Mouse (Mus musculus) liver, adult 2 months (tissue): ENCODE results near the gene Mrps18b. TPM values are rescaled to one million over a fixed set of nuclear protein-coding genes. Genes with fewer than 3 reads are reported as not detected.
A peak's percentile ranks its signal among the peaks of the same experiment; 100 is the strongest.

Experiments
- DNase-seq: peaks from one replicate; pipeline ENCODE4 v3.0.0-alpha.2; 2011; ENCODE audit warnings: low read depth, low spot score; ENCODE audit errors: extremely low read depth
- H3K27ac ChIP-seq: fragments of 200-500 bp; replicated peaks from 2 replicates; pipeline ENCODE4 v1.5.1; 2012; ENCODE audit warnings: low read depth, mild to moderate bottlenecking, control low read depth, inconsistent platforms, low read length; ENCODE audit not compliant: insufficient read depth
- H3K27me3 ChIP-seq: fragments of 200-500 bp; 2 replicates; pipeline ENCODE4 v1.6.1; 2012; ENCODE audit warnings: mild to moderate bottlenecking, moderate library complexity, low read length, inconsistent platforms; ENCODE audit not compliant: control insufficient read depth, insufficient read depth
- H3K36me3 ChIP-seq: fragments of 200-500 bp; 2 replicates; pipeline ENCODE4 v1.6.1; 2012; ENCODE audit warnings: low read length, inconsistent platforms; ENCODE audit not compliant: control insufficient read depth, insufficient read depth
- H3K4me1 ChIP-seq: fragments of 200-500 bp; 2 replicates; pipeline ENCODE4 v1.6.1; 2011; ENCODE audit warnings: low read length; ENCODE audit not compliant: control insufficient read depth, insufficient read depth
- H3K4me3 ChIP-seq: fragments of 200-500 bp; 2 replicates; pipeline ENCODE4 v1.5.1; 2011; ENCODE audit warnings: low read depth, mild to moderate bottlenecking, control low read depth, low read length, moderate library complexity; ENCODE audit not compliant: insufficient read depth
- H3K79me2 ChIP-seq: fragments of 200-500 bp; 2 replicates; pipeline ENCODE4 v1.6.1; 2012; ENCODE audit warnings: inconsistent platforms, mild to moderate bottlenecking, low read length, moderate library complexity; ENCODE audit not compliant: control insufficient read depth, insufficient read depth
- H3K9ac ChIP-seq: fragments of 200-500 bp; 2 replicates; pipeline ENCODE4 v1.6.1; 2012; ENCODE audit warnings: low read depth, mild to moderate bottlenecking, control low read depth, inconsistent platforms, low read length
- CTCF ChIP-seq: fragments of 200-500 bp; IDR thresholded peaks from 2 replicates; pipeline ENCODE4 v1.5.1; 2011; ENCODE audit warnings: low read depth, low read length, control low read depth
- POLR2A ChIP-seq: fragments of 200-500 bp; IDR thresholded peaks from 2 replicates; pipeline ENCODE4 v1.6.1; 2011; ENCODE audit warnings: low read length, control low read depth; ENCODE audit not compliant: insufficient read depth; ENCODE audit errors: extremely low read depth
- WGBS: fragments of 180-500 bp; shearing (Covaris S2); methylation state at CpG from one replicate; pipeline ENCODE4 v1.1.7; 2018; 5-methylcytosine and 5-hydroxymethylcytosine counted together
- polyA plus RNA-seq: library from polyadenylated mRNA; depleted of rRNA; stranded (reverse); fragments of >200 nt; gene quantifications from 2 replicates; pipeline ENCODE4 v1.2.3, GENCODE M21; 2012
- total RNA-seq: library from RNA; depleted of rRNA; stranded (reverse); fragments of >200 nt; gene quantifications from 2 replicates; pipeline ENCODE4 v1.2.3, GENCODE M21; 2014

Mrps18b gene
- total and polyA plus RNA-seq, 2 experiments, result 41.1 to 106 TPM

DNA sequence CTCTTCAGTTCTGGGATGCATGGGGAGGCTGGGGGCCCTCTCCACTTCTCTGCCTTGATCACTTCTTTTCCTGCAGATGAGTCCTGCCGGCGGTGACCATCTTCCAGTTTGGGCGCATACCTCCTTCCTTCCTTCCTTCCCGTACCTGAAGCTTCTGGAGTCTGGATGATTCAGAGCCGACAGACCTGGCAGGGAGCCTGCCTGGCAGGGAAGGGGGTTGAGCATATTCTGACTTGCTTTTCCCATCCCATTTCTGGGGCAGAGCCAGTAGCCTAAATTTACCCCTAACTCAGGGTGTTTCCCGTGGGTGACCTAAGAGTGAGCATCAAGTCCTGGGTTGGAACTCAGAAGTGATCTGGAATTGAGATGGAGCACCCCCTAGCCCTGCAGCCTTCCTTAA, 41.5 kb downstream of the Mrps18b start:
- no peaks in the 10 kb centered on the region for H3K36me3 ChIP-seq
- 0 out of 2 replicates have a peak, but pooled peaks cover under 1% of the 10 kb centered on the region for H3K79me2 ChIP-seq
- no peaks in the 10 kb centered on the region for H3K27me3 ChIP-seq
- no peak overlapping the region for H3K4me3 ChIP-seq
- DNase-seq, result no peak
- peaks cover 5% of the 10 kb centered on the region for H3K4me1 ChIP-seq
- WGBS, result 73% methylated on average over 6 of the region's 6 CpGs
- TF ChIP-seq CTCF (no peak), POLR2A (no peak)
- H3K27ac ChIP-seq, result no peak overlapping the region
- H3K9ac ChIP-seq, result no peak overlapping the region

DNA sequence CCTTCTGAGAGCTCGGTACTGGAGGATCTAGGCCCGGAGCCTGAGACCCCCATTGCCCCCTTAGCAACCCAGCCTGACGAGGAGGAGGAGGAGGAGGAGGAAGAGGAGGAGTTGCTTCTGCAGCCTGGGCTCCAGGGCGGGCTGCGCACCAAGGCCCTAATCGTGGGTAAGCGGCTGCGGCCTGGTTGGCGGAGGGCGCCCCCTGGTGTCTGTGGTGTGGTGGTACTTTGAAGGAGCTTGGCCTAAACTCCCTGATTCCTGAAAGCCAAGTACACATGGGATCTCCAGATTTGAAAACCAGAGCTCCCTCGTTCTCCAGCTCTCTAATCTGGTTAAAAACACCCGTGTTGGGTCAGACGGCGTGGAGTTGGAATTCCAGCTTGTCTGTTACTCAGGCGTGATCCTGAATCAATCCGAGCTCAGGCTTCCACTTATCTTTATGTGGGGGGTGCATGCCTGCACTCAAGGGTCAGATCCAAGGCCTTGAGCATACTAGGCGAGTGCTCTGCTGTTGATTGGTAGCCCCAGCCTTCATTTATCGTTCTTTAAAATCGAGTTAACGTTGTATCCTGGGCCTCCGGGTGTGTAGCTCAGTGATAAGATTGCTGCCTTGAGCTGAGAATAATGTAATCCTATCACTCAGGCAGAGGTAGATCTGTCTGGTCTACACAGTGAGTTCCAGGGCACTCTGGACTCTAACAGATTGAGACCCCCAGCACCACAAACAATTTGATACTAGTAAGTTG, 42.2 kb downstream of the Mrps18b start:
- no peaks in the 10 kb centered on the region for H3K36me3 ChIP-seq
- WGBS, result 24% methylated on average over 21 of the region's 21 CpGs
- H3K27me3 ChIP-seq, result no peaks in the 10 kb centered on the region
- no peak overlapping the region for H3K9ac ChIP-seq
- H3K4me1 ChIP-seq, result peaks cover 5% of the 10 kb centered on the region
- peak; percentile 50 for DNase-seq
- H3K27ac ChIP-seq, result no peak overlapping the region
- H3K79me2 ChIP-seq, result no peaks in the 10 kb centered on the region
- no peak overlapping the region for H3K4me3 ChIP-seq
- peak; percentile 94 for TF ChIP-seq CTCF
- no peak for TF ChIP-seq POLR2A

DNA sequence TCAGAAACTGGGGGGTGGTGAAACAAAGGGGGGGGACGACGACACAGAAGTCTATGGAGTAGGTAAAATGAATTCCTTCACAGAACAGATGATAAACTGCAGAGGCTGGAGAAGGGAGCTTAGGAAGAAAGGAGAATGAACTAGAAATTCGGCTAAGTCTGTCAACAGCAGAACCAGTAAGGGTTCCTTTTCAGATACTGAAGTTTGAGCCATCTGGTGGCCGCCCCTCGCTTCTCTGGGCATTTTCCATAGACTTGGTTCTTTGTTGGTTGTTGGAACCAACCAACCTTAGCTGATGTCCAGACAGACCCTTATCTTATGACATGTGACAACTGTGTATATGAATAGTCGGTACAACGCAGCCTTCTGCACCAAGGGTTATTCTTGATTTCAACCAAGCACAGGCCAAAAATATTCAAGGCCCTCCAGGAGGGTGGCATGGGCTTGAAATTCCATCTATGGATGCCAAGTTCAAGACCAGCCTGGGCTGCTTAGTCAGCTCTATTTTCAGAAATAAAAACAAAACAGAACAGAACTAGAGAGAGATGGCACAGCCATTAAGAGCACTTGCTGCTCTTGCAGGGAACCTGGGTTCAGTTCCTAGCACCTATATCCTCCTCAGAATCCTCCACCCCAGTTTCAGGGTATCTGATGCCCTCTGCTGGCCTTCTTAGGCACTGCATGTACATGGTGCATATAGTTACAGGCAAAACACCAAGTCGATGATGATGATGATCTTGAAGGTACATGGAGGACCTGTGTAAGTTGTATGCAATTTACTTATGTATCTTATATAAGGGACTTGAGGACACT, 45.1 kb downstream of the Mrps18b start:
- no peak overlapping the region for H3K4me3 ChIP-seq
- H3K27ac ChIP-seq, result peak overlapping the region; percentile 79
- DNase-seq, result no peak
- no peaks in the 10 kb centered on the region for H3K79me2 ChIP-seq
- no peaks in the 10 kb centered on the region for H3K36me3 ChIP-seq
- no peaks in the 10 kb centered on the region; the same call in 1 of the 2 replicates for H3K27me3 ChIP-seq
- H3K4me1 ChIP-seq, result peaks cover 5% of the 10 kb centered on the region
- TF ChIP-seq CTCF, result peak; percentile 26; the same call in 1 of the 2 replicates
- no peak for TF ChIP-seq POLR2A
- no peak overlapping the region for H3K9ac ChIP-seq
- WGBS, result 69% methylated on average over 8 of the region's 8 CpGs

DNA sequence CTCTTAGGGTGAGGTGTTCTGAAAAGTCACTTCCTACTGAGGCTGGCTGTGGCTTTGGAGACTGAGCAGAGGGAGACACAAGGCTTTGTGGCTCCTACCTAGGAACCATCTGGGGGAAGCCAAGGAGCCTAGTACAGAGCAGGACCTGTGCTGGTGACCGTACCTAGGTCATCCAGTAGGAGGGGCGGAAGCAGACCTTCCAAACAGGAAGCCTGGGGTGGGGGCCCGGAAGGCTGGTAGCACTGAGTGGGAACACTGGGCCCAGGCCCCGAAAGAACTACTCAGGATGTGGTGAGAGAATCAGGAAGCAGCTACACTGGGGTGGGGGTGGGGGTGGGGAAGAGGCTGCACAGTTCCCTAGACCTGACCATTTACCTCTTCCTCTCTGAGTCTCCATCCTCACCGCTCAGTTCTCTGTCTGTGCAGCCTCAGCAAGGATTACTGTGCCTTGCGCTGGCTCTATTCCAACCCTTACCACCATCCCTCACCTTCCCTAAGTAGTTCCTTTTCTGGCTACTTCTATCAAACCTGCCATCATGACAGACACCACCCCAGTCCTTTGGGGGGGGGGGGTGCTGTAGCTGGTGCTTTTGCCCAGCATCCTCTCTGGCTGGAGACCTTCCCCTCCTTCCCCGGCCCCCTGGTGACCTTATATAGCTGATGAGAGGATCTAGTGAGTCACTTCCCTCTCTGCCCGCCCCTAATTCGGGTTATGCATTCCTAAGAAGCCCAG, 45.9 kb downstream of the Mrps18b start:
- H3K79me2 ChIP-seq, result no peaks in the 10 kb centered on the region
- WGBS, result 70% methylated on average over 9 of the region's 9 CpGs
- peaks cover 6% of the 10 kb centered on the region; the same call in 1 of the 2 replicates for H3K27me3 ChIP-seq
- H3K36me3 ChIP-seq, result no peaks in the 10 kb centered on the region
- DNase-seq, result peak; percentile 24
- H3K4me3 ChIP-seq, result peak overlapping the region; percentile 13
- TF ChIP-seq CTCF (no peak), POLR2A (no peak)
- H3K9ac ChIP-seq, result peak overlapping the region; percentile 19; the same call in 1 of the 2 replicates
- peak overlapping the region; percentile 81 for H3K27ac ChIP-seq
- peaks cover 6% of the 10 kb centered on the region for H3K4me1 ChIP-seq

DNA sequence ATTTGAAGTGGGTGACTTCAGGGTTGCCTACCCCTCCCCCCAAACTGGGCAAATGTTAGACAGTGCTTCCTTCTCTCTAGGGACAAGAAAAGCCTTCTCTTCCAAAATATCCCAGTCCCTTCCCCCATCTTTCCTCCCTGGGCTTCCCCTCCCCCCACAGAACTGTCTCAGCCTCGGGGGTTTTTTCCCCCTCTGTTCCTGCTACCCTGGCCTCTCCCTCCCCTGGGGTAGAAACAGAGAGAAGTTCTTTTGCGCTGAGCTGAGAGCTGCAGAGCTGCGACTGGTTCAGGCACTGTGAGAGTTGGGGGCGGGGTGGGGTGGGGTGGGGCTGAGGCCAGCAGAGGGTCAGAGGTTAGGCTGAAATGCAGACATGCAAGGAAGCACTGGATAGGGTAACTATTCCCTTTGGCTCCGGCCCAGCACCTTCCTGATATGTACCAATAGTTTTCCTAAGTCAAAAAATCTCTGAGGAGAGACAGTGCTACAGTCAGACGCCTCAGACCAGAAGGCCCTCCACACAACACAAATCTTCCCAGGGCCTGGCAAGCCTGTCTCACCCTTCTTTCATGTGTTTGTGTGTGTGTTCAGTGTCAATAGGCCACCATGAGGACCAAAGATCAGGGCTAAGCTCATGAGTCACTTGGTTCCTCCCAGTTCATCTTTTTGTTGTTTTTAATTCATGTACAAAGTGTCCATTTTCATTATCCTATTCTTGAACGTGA, 46.7 kb downstream of the Mrps18b start:
- TF ChIP-seq CTCF, result no peak
- no peak for TF ChIP-seq POLR2A
- peak; percentile 62 for DNase-seq
- Histone ChIP-seq H3K27ac (peak overlapping the region; percentile 84), H3K36me3 (no peaks in the 10 kb centered on the region), H3K79me2 (no peaks in the 10 kb centered on the region), H3K4me1 (peaks cover 6% of the 10 kb centered on the region), H3K4me3 (peak overlapping the region; percentile 77), H3K9ac (peak overlapping the region; percentile 53), H3K27me3 (peaks cover 6% of the 10 kb centered on the region; the same call in 1 of the 2 replicates)
- under 1% methylated on average over 7 of the region's 7 CpGs for WGBS
